Mouse (Mus musculus) lung, postnatal 0 days (tissue): ENCODE measurements around the gene Gm10277.
A peak's percentile ranks its signal among the peaks of the same experiment; 100 is the strongest.

ENCODE experiments used
- CTCF ChIP-seq: IDR thresholded peaks from 2 replicates; pipeline ENCODE4 v1.5.1; 2016; ENCODE audit warnings: antibody characterized with exemption, mild to moderate bottlenecking
- EP300 ChIP-seq: IDR thresholded peaks from 2 replicates; pipeline ENCODE4 v1.6.1; 2016; ENCODE audit warnings: antibody characterized with exemption, mild to moderate bottlenecking, control low read depth

GRCm38 (mm10) chr11:77793238-77793930 lies 5.8 kb upstream of the Gm10277 start:
- peak; percentile 99 for TF ChIP-seq CTCF
- 0 out of 2 replicates have a peak, but pooled peaks have one; percentile 22 for TF ChIP-seq EP300
